Mouse (Mus musculus) C2C12 (cell line): ENCODE data around the gene Chrm5.
A peak's percentile ranks its signal among the peaks of the same experiment; 100 is the strongest.

ENCODE experiments used
- CEBPB ChIP-seq: IDR thresholded peaks from one replicate; pipeline ENCODE4 v1.6.1; 2011; ENCODE audit warnings: low read depth, mild to moderate bottlenecking, control low read depth, moderate library complexity
- CTCF ChIP-seq: IDR thresholded peaks from one replicate; pipeline ENCODE4 v1.5.1; 2011; ENCODE audit not compliant: control insufficient read depth, insufficient read depth, insufficient read length
- MAX ChIP-seq: IDR thresholded peaks from one replicate; pipeline ENCODE4 v1.6.1; 2011; ENCODE audit warnings: mild to moderate bottlenecking, control low read depth
- MYOD1 ChIP-seq: IDR thresholded peaks from one replicate; pipeline ENCODE4 v1.6.1; 2011; ENCODE audit warnings: low read depth; ENCODE audit not compliant: control insufficient read depth, insufficient read length
- MYOG ChIP-seq: IDR thresholded peaks from one replicate; pipeline ENCODE4 v1.6.1; 2011; ENCODE audit not compliant: control insufficient read depth, insufficient read length; ENCODE audit errors: extremely low read depth
- USF1 ChIP-seq: IDR thresholded peaks from one replicate; pipeline ENCODE4 v1.6.1; 2011; ENCODE audit warnings: low read depth, mild to moderate bottlenecking, control low read depth, moderate library complexity

DNA sequence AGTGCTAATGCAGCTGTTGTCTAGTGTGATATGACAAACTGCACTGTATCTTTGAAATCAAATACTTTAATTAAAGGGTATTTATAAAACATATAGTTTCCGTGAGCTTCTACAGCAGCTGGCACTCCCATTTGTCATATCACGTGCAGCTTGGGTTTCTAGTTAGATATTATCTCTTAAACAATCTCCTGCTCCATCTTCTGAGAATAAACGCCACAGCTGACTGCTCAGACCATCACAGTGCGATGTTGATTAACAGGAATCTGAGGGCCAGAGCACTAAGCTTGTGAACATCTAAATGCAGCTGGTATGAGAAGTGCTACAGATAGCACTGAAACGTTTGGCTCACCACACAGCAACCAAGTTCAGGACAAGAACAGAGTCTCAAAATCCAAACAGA, 50.2 kb downstream of the Chrm5 start:
- TF ChIP-seq USF1: peak; percentile 79
- no peak for TF ChIP-seq CTCF
- TF ChIP-seq MYOD1: peak; percentile 79
- TF ChIP-seq MAX: no peak
- no peak for TF ChIP-seq CEBPB
- no peak for TF ChIP-seq MYOG
